Mouse (Mus musculus) CH12F3 (cell line): ENCODE measurements around the gene Cnga3.

Experiments
- in situ Hi-C: fragments of 300-500 bp; cut with MboI; formaldehyde crosslinking; loops from 2 replicates; pipeline ENCODE4 v1.14.3; 2020; ENCODE audit warnings: low sequenced_read_pairs

The Cnga3 gene

DNA sequence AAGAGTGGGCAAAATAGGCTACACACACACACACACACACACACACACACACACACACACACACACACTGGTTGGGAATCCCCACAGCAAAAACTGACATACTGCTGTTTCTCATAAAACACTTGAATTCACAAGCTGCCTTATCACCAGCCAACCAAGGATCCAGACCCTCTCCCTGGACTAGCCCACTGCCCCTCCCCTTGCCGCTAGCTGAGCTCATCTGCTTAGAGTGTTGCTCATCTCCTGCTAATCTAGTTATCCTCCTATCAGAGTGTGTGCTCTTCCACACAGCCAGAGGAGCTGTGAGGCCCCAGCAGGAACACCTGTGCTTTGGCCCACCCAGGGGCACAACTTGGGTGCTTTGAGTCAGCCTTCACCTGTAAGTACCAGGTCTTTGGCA lies at the start of gene Cnga3:
Gene Cnga3 (plus strand): TSS at position 291 of the 400 bp plus-strand sequence.
- in situ Hi-C loops = no loop called here

DNA sequence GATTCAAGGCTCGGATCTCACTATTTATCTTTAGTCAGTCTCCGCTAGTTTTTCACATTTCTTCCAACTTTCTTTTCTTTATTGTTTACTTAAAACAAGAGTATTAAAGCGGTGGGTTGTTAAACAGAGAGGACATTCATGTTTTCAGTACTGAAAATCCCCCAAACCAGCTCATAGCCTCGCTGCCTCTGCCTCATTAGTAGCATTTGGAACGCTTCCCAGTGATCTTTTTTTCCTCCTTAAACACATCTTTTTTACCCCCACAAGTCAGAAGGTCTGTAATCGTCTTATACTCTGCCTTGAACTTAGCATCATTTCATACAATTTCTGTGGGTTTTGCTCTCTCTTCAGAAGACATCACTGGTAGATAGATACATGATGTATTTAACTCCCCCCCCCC lies 48.2 kb upstream of the Cnga3 start:
- in situ Hi-C loops = no loop called here

DNA sequence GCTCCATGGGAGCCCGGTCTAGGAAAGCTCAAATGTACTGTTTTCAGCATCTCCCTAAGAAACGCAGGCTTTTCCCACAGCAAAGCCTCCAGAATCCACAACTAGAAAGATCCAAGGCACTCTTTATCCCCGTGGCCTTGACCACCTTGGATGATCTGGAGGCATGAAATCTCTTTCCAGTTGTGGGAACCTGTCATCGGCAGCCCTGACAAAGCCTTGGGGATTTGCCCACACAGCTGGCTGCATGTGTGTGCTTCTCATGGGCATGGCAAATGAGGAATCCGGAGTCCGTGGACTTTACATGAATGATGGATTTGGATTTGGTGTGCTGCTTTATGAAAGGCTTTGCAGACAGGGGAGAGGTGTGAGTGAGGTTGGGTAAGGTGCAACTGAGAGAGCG lies 46.3 kb upstream of the Cnga3 start:
- in situ Hi-C loops = no loop called here

DNA sequence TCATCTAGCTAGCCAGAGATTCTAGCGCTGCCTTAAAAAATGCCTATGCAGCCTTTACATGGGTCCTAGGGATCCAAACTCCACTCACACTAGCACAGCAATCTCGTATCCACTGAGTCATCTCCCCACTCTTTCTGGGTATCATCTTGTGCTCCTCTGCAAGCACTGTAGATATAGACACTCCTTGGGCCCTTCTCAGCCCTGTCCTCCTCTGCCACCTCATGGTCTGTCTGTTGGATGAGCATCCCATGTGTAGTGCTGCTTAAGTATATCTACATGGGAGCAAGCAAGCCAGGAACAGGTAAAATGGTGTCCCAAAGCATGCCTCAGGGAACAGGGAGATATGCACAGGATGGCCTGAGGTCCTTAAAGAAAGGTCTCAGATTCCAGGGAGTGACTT lies 36.4 kb upstream of the Cnga3 start:
- in situ Hi-C loops = no loop called here

DNA sequence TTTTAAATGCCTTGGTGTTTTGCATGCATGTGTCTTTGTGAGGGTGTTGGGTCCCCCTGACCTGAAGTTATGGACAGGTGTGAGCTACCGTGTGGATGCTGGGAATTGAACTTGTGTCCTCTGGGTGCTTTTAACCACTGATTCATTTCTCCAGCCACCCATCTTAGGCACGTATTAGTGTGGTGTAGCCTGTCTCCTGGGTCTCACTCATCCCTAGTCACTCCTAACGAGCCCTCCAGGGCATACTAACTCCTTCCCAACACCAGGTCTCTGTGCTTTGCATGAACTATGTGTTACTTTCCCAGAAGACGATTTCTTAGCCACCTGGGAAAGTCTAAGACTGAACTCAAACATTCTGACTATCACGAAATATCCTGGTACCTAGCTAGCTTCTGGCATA lies 34.4 kb upstream of the Cnga3 start:
- in situ Hi-C loops = no loop called here

DNA sequence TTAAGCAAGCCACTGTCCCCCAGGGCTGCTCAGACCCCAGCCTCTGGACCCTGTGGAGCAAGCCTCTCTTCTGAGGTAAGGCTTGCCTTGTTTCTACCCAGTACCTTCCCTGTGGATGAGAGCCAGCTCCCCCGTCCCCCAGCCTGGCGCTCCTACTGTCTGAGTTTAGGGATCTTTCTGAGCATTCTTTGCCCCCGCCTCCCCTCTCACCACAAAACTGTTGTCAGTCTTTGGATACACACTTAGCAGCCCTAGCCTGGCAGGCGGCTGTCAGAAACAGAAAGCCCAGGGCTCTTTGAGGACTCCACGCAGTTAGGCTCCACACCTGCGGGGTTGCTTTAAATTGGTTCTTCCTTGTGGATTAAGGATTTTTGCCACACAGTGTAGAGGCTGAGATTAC lies 27.2 kb upstream of the Cnga3 start:
- in situ Hi-C loops = no loop called here

DNA sequence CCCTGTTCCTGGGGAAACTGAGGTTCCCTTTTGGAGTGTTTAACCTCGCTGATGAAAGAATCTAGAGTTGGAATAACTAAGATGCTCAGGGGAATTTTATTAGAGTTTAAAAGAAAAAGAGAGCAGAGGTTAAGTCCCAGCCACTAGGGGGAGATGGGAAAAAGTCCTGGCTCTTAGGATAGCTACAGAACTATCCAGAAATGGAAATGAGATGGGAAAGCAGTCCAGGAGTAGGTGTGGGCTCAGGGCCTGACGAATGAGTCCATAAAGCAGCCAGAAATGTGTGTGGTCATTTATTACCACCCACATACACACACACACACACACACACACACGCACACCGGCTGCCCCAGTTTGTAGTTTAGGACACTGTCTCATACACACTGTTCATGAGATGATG lies 19.6 kb upstream of the Cnga3 start:
- in situ Hi-C loops = no loop called here

DNA sequence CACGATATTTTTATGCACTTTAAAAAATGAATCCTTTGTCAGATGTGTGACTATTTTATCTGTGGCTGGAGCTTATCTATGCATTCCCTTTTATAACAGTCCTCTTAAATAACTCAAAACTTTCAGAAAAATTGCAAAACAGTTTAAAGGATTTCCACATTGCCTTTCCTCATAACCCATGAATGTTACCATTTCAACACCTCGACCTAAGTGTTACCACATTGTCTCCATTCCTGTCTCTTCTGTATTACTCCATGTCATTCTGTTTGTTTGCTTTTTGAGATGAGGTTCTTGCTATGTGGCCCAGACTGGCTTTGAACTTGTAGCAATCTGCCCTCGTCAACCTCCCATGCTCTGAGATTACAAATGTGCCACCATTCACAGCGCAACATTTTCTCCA lies 12.8 kb upstream of the Cnga3 start:
- in situ Hi-C loops = no loop called here

DNA sequence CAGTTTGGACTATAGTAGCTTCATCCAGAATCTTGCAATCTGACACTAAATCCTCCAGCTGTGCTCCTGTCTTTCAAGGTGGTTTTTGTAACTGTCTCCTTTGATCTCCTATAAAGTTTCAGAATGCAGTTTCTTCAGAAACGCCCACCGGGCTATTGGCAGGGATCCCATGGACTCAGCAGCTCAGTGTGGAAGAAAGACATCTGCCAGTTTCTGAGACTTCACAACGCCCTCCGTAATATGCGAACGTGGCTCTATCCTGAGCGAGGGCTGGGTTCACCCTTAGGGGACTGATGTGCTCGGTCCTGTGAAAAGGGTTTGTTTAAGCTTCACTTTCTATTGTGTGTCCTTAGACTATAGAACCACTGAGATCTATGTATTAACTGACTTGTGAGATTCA lies 6.5 kb upstream of the Cnga3 start:
- in situ Hi-C loops = no loop called here

DNA sequence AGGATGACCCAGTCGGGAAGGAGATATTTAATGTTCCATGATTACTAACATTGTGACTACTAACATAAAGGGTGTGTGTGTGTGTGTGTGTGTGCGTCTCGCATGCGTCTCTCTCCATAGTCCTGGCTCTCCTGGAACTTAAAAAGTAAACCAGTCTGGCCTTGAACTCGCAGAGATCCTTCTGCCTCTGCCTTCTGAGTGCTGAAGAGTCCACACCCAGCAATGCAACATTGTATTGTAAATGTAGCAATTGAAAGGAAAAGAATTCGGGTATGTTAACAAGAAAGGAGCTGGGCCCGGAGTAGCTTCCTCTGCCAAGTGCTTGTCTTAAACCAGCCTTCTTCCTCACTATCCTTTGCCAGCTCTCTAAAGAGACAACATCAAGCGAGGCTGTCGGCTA lies 1.9 kb upstream of the Cnga3 start:
- in situ Hi-C loops = no loop called here

DNA sequence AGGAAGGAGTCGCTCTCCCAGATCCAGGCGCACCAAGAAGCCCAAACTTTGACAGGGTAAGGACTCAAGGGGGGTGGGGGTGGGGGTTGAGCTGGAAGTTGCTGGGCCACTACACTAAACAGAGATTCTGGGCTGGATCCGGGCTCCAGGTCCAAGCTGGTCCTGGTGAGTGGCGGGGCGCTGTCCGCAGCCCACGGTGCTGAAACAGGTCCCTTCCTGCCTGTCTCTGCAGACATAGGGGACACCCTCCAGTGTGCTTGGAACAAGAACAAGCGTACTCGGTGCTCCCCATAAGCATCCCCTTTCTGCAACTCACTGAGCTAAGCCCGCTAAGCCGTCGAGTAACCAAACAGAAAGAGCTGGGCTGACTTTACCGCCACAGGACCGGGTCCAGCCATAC lies 4.2 kb downstream of the Cnga3 start:
- in situ Hi-C loops = no loop called here

DNA sequence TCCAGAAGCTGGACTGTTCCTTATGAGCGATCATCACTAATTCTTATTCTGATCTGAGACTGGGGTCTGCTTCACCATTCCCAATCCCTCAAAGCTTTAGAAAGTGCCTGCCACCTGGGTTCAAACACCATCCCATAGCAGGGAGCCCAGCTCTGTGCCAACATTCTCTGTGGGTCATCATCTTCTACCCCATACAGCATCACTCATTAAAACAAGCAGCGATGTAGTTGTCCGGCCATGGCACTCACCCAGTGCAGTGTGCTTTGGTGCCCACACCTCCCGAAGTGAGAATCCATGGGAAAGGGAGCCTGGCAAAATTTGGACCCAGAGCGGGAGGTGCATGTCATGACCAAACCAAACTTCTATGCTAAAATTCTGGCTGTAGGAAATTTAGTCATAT lies 5.4 kb downstream of the Cnga3 start:
- in situ Hi-C loops = no loop called here

DNA sequence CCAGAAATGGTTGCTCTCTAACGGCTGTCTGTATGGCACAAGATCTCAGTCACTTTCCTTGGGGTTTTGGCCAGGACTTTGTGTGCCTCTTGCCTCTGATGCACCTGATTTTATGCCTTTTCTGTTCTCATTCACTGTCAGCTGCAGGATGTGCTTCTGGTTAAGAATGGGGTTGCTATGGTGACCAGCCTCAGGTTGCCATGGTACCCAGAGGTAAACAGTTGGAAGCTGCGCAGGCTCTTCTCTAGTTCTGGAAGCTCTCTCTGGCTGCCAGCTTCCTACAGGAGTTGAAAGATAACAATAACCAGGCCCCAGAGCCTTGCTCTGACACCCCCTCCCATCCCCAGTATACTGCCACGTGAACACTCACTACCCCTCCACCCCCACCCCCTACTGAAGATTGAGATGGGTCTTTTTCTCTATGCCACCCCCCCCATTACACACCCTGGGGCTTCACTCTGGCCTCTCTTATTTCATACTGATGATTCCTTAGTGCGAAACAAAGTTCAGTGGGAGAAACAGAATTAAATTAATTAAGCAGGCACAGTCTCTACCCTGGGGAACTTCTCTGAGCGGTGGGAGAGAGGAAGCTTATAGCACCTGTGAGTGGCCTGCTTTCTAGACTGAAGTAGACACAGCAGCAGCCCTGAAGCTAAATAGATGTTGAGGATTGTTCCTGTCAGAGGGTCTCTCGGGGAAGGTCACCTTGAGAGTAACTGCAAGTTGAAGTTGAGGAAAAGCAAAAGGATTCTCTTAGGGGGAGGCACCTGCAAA lies 6.1 kb downstream of the Cnga3 start:
- in situ Hi-C loops = no loop called here

DNA sequence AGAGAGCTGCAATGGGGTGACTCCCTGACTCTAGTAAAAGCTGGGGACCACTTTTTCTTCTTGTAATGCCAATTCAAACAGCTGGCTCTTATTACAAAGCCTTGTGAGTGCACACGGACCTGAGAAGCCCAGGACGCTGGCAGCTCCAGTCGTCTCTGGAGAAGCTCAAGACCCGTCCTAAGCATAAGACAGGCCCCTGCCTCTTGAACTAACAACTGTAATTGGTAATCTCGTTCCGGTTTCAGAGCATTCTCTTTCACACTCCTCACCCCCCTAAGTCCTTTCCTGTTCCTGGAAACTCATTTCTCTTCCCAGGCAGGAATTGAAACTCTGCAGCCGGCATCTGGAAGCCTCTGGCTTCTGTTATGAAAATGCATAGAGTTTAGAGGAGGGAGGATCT lies 7.8 kb downstream of the Cnga3 start:
- in situ Hi-C loops = no loop called here

DNA sequence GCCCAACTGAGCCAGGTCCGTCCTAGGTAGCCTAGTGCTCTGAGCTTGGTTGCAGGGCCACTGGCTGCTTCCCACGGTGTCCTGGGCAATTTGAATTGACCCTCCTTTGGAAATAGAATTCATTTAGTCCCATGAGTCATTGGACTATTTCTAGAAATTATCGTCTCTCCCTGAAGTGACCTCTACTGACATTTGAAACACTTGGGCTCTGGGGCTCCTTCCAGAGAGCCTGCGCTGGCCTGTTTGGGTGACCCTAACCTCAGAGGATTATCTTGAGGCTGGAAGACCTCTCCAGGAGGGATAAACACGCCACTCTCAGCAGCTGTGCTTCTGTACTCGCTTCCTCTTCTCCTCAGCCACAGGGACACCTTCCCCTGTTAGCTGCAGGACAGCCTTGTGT lies 16.2 kb downstream of the Cnga3 start:
- in situ Hi-C loops = no loop called here

DNA sequence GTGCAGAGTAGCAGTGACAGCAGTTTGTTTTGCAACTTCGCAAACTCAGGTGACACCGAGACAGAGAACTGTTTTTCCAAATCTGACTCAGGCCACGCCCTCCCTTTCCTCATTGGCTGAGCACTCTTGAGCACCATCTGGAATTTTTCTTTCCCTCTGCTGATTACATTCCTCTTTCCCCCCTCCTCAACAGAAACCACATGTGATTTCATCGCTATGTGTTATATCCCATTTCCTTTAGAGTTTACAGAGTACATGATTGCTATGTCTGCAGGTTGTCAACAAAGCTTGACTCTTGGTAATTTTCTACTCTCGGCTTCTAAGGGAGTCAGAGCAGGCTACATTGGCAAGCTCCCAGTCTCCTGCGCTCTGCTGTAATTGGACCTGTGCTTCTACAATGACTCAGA lies 17.1 kb downstream of the Cnga3 start:
- in situ Hi-C loops = no loop called here

DNA sequence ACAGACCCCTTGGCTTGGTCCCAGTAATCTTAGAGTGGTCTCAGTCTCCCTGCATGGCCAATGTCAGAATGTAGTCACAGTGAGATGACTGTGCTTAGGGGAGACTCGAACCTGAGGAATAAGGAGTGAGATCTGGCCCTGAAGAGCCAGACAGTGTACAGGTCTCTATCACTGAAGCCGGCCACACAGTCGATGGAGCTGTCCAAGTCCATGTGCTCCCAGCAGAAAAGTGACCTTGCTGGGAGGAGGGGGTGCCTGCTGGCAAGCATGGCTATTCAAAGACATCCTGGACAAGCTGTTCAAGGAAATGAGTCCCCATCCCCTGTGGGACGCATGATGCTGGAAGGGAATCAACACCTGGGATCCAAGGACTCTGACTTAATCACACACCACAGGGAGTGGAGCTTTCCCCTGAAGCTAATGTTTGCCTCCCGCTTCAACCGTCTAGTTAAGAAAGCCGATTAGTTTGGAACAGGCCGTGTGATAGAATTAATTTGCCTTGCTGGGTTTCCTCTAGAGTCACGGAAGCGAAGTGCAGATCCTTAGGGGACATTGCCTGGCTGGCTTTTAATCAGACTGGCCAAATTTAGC lies 24.9 kb downstream of the Cnga3 start:
- in situ Hi-C loops = no loop called here

DNA sequence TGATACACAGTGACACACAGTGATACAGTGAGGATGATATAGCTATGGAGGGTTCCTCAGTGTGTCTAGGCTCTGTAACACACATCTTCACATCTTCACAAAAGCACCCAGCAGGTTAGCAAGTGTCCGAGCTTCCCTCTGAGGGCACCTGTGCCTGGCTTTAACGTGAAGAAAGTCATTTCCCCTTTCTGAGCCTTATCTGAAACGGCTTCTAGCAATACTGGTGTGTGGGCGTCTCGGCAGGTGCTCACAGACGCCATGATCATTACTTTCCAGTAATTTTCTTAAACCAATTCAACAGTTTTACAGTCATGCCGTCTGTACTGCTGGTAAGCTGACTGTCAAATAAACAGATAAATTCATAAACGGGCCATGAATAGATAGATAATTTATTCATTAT lies 28.0 kb downstream of the Cnga3 start:
- in situ Hi-C loops = loop anchor here (10.0 kb wide), 1 partner anchor 347 kb away; no protein-coding TSS in a partner anchor

DNA sequence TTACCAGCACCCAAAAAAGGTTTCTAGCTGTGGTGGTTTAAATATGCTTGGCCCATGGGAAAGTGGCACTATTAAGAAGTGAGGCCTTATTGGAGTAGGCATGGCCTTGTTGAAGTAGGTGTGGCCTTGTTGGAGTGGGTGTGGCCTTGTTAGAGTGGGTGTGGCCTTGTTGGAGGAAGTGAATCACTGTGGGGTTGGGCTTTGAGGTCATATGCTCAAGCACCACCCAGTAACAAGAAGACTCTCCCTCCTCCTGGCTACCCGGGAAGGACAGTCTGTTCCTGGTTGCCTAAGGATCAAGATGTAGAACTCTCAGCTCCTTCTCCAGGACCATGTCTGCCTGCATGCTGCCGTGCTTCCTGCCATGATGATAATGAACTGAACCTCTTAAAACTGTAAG lies 32.2 kb downstream of the Cnga3 start:
- in situ Hi-C loops = loop anchor here (10.0 kb wide), 1 partner anchor 352 kb away; no protein-coding TSS in a partner anchor

DNA sequence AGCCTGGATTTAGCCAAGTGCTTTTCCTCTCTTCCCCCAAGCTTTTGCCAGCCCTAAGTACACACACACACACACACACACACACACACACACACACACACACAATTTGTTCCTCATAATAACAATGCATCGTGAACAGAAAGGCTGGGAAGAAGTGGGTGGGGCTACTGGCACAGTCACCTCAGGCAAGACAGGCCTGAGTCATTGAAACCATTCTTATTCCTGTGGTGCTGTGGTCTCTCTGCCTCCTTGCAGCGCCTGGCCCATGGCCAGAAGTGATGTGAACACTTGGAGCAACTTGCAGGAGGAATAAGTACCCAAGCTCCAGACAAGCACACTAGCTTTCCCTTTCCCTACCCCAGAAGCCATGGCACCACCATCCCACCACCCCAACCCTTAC lies 34.2 kb downstream of the Cnga3 start:
- in situ Hi-C loops = loop anchor here (10.0 kb wide), 1 partner anchor 354 kb away; no protein-coding TSS in a partner anchor

DNA sequence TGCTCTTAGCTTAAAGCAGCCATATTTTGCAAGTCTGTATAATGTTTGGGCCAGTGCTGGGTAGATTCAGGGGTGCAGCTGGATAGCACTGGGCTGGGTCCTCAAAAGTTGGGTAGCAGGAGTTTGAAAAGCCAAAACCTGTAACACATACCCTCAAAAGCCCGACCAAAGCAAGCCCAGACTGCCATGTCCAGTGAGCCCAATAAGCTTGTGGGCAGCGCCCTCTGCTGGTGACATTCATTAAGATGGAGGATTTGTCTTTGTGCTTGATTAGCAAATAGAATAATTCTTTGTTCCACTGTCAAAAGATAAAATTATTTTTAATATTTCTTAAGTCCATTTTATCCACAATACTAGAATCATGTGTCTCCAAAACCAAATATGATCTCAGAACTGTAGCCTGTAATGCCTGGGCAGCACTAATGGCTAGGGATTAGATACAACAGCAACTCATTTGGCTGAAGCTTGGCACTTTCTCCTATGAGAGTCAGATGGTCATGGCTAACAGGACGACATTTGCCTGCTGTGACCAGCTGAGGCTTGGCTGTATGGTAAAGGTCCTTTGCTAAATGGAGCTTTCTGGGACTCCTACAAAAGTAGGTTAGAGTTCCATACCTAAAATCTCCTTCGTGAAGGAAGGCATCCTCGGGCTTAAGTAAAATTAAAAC lies 36.5 kb downstream of the Cnga3 start:
- in situ Hi-C loops = loop anchor here (5.0 kb wide), 1 partner anchor 468 kb away; no protein-coding TSS in a partner anchor

DNA sequence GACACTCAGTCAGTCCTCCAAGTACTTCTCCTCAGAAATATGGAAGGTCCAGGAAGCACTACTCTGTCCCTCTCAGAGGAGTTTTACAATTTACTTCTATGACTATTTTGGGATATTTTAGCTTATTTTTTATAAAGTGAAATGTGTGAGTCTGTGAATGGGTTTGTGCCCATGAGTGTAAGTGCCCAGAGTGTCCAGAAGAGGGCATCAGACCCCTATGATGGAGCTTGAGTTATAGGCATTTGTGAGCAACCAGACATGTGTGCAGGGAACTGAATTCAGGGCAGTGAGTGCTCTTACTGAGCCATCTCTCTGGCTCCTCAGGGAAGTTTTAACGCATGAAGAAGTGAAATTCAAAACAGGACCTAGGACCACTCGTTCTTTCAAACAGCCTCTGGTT lies 44.2 kb downstream of the Cnga3 start:
- in situ Hi-C loops = no loop called here
